10 mouse cellular contexts compared by ENCODE assay signal in genomic region chr5:112411514-112412335, GRCm38 (mm10). TPM values are rescaled to one million over a fixed set of nuclear protein-coding genes. Genes with fewer than 3 reads are reported as not detected.
DNase-seq lines count a peak whose midpoint lies in the region; ATAC-seq lines count a peak whose summit lies in the region.
"Had no signal": no experiment of that assay in that cellular context is flagged by ENCODE, and none has a peak within 500 bp of the region (broad histone marks: within the 10 kb centered on the region; RNA-seq: fewer than 3 reads in every experiment).

No protein-coding gene starts in this region.

- H3K27ac ChIP-seq in heart, embryonic 11.5 days (ENCODE audit: low read depth, low read length) = no peak overlapping the region
- H3K27ac ChIP-seq in embryonic facial prominence, embryonic 11.5 days (replicated peaks; ENCODE audit: low read depth, low read length) = no peak overlapping the region
- H3K27ac ChIP-seq in neural tube, embryonic 15.5 days (replicated peaks) = peak overlapping the region; percentile 68

- peaks cover 5% of the 10 kb centered on the region; the same call in 1 of the 2 replicates for H3K9me3 ChIP-seq in heart, embryonic 11.5 days (replicated peaks; ENCODE audit: control insufficient read depth, low read length)
- H3K9me3 ChIP-seq in embryonic facial prominence, embryonic 11.5 days (replicated peaks; ENCODE audit: control insufficient read depth, low read length) = no peaks in the 10 kb centered on the region
- no peaks in the 10 kb centered on the region for H3K9me3 ChIP-seq in neural tube, embryonic 15.5 days (replicated peaks)

- H3K4me1 ChIP-seq in heart, embryonic 11.5 days (ENCODE audit: control insufficient read depth, insufficient read depth, low read length) = peaks cover 5% of the 10 kb centered on the region
- H3K4me1 ChIP-seq in embryonic facial prominence, embryonic 11.5 days (ENCODE audit: control insufficient read depth, insufficient read depth, low read length) = peaks cover 3% of the 10 kb centered on the region
- H3K4me1 ChIP-seq in neural tube, embryonic 15.5 days = peaks cover 27% of the 10 kb centered on the region

- 14% methylated on average over 19 of the region's 19 CpGs for WGBS in heart, embryonic 11.5 days (ENCODE audit: insufficient replicate concordance)
- 10% methylated on average over 19 of the region's 19 CpGs for WGBS in embryonic facial prominence, embryonic 11.5 days
- WGBS in neural tube, embryonic 15.5 days = 13% methylated on average over 19 of the region's 19 CpGs

- peak overlapping the region; percentile 20; the same call in 1 of the 2 replicates for H3K4me2 ChIP-seq in heart, embryonic 11.5 days
- H3K4me2 ChIP-seq in embryonic facial prominence, embryonic 11.5 days (ENCODE audit: low read depth, low read length) = 0 out of 2 replicates have a peak overlapping the region, but pooled peaks have one; percentile 16
- peak overlapping the region; percentile 43 for H3K4me2 ChIP-seq in neural tube, embryonic 15.5 days

- DNase-seq in heart, postnatal 36 days = no peak
- DNase-seq in embryonic facial prominence, embryonic 11.5 days (ENCODE audit: low spot score) = peak; percentile 79
- DNase-seq in layer of hippocampus, adult 9-11 months = peak; percentile 77
- no peak for DNase-seq in kidney, postnatal 25 days
- DNase-seq in ovary, postnatal 14 days (ENCODE audit: low spot score) = no peak
- no peak for DNase-seq in lung, postnatal 25 days (ENCODE audit: low spot score)
- DNase-seq: kidney, adult 9 months had no signal

- H3K27me3 ChIP-seq in heart, embryonic 11.5 days (ENCODE audit: control insufficient read depth, insufficient read depth, low read length) = peaks cover 12% of the 10 kb centered on the region; the same call in 1 of the 2 replicates
- no peaks in the 10 kb centered on the region for H3K27me3 ChIP-seq in embryonic facial prominence, embryonic 11.5 days (ENCODE audit: control insufficient read depth, insufficient read depth, low read length)
- H3K27me3 ChIP-seq in neural tube, embryonic 15.5 days (replicated peaks) = no peaks in the 10 kb centered on the region

- ATAC-seq in heart, embryonic 11.5 days (replicated peaks; ENCODE audit: insufficient number of reproducible peaks, low FRiP score, low TSS enrichment) = no peak
- ATAC-seq in embryonic facial prominence, embryonic 11.5 days (replicated peaks; ENCODE audit: insufficient number of reproducible peaks, low FRiP score, low TSS enrichment, low read depth) = no peak
- peak; percentile 64 for ATAC-seq in neural tube, embryonic 15.5 days (ENCODE audit: low FRiP score)

- H3K4me3 ChIP-seq in heart, embryonic 11.5 days (ENCODE audit: low read depth, low read length) = no peak overlapping the region
- H3K4me3 ChIP-seq in embryonic facial prominence, embryonic 11.5 days (ENCODE audit: low read depth, low read length) = no peak overlapping the region
- H3K4me3 ChIP-seq in neural tube, embryonic 15.5 days (replicated peaks) = 0 out of 2 replicates have a peak overlapping the region, but pooled peaks have one; percentile 6
- H3K4me3 ChIP-seq: myocyte had no signal

- H3K36me3 ChIP-seq in heart, embryonic 11.5 days (ENCODE audit: control insufficient read depth, insufficient read depth, low read length) = no peaks in the 10 kb centered on the region
- no peaks in the 10 kb centered on the region for H3K36me3 ChIP-seq in embryonic facial prominence, embryonic 11.5 days (replicated peaks; ENCODE audit: control insufficient read depth, insufficient read depth, low read depth, low read length)
- no peaks in the 10 kb centered on the region for H3K36me3 ChIP-seq in neural tube, embryonic 15.5 days

- 0 out of 2 replicates have a peak overlapping the region, but pooled peaks have one; percentile 16 for H3K9ac ChIP-seq in heart, embryonic 11.5 days (ENCODE audit: low read depth, low read length)
- no peak overlapping the region for H3K9ac ChIP-seq in embryonic facial prominence, embryonic 11.5 days (replicated peaks; ENCODE audit: low read length)
- H3K9ac ChIP-seq in neural tube, embryonic 15.5 days (replicated peaks) = no peak overlapping the region

- intact Hi-C loops in heart, postnatal 36 days (cut with DNase I) = no loop called here

RNA-seq across cellular contexts. Expression of gene Asphd2, which starts 17.1 kb away (rescaled TPM):
- 4.8 and 5.4 TPM in 2 replicates for polyA plus RNA-seq in heart, embryonic 11.5 days (2014; fragmentation: Nextera tagmentation; extraction: Ambion mirVana)
- under 1 TPM; 0.49 to 0.92 TPM for total RNA-seq in heart, postnatal 36 days (2021)
- polyA plus RNA-seq in embryonic facial prominence, embryonic 11.5 days (2014; fragmentation: Nextera tagmentation; extraction: Ambion mirVana) = 27.9 and 31.6 TPM in 2 replicates
- polyA plus RNA-seq in neural tube, embryonic 15.5 days (2015; fragmentation: Nextera tagmentation; extraction: Ambion mirVana) = 58.3 and 89.1 TPM in 2 replicates

RNA-seq across cellular contexts. Expression of gene Gm6588, which starts 37.5 kb away (rescaled TPM):
- not detected in 2 replicates for polyA plus RNA-seq in heart, embryonic 11.5 days (2014; fragmentation: Nextera tagmentation; extraction: Ambion mirVana)
- not detected for total RNA-seq in heart, postnatal 36 days (2021)
- not detected in 2 replicates for polyA plus RNA-seq in embryonic facial prominence, embryonic 11.5 days (2014; fragmentation: Nextera tagmentation; extraction: Ambion mirVana)
- 0.57 and 0.79 TPM in 2 replicates for polyA plus RNA-seq in neural tube, embryonic 15.5 days (2015; fragmentation: Nextera tagmentation; extraction: Ambion mirVana)
- polyA plus RNA-seq: myocyte had no signal

RNA-seq across cellular contexts. Expression of gene Gm6583, which starts 55.9 kb away (rescaled TPM):
- 0.25 and 0.40 TPM in 2 replicates for polyA plus RNA-seq in heart, embryonic 11.5 days (2014; fragmentation: Nextera tagmentation; extraction: Ambion mirVana)
- under 1 TPM in 1 of 2 experiments, not detected in 1; 0.17 TPM for total RNA-seq in heart, postnatal 36 days (2021)
- 0.08 and 0.18 TPM in 2 replicates for polyA plus RNA-seq in embryonic facial prominence, embryonic 11.5 days (2014; fragmentation: Nextera tagmentation; extraction: Ambion mirVana)
- polyA plus RNA-seq in neural tube, embryonic 15.5 days (2015; fragmentation: Nextera tagmentation; extraction: Ambion mirVana) = 0.13 and 0.22 TPM in 2 replicates

Comparison
In these comparisons a context has a peak if more than half of its experiments do, and no peak if none do; other contexts are left out.
1. DNase-seq: peak in embryonic facial prominence, embryonic 11.5 days (single experiment) and layer of hippocampus, adult 9-11 months (single experiment); none in heart, postnatal 36 days (0 of 2), kidney, postnatal 25 days (0 of 2), ovary, postnatal 14 days (single experiment) and lung, postnatal 25 days (single experiment).
2. Peak in every context shown above with its lines, with median percentiles within 50 percentile points of each other: H3K4me2 ChIP-seq.